Mouse (Mus musculus) liver, adult 2 months (tissue): ENCODE data around the gene Ust. TPM values are rescaled to one million over a fixed set of nuclear protein-coding genes. Genes with fewer than 3 reads are reported as not detected.

Experiments
- DNase-seq: peaks from one replicate; pipeline ENCODE4 v3.0.0-alpha.2; 2011; ENCODE audit warnings: low read depth, low spot score; ENCODE audit errors: extremely low read depth
- H3K27ac ChIP-seq: fragments of 200-500 bp; replicated peaks from 2 replicates; pipeline ENCODE4 v1.5.1; 2012; ENCODE audit warnings: low read depth, mild to moderate bottlenecking, control low read depth, inconsistent platforms, low read length; ENCODE audit not compliant: insufficient read depth
- H3K27me3 ChIP-seq: fragments of 200-500 bp; 2 replicates; pipeline ENCODE4 v1.6.1; 2012; ENCODE audit warnings: mild to moderate bottlenecking, moderate library complexity, low read length, inconsistent platforms; ENCODE audit not compliant: control insufficient read depth, insufficient read depth
- H3K36me3 ChIP-seq: fragments of 200-500 bp; 2 replicates; pipeline ENCODE4 v1.6.1; 2012; ENCODE audit warnings: low read length, inconsistent platforms; ENCODE audit not compliant: control insufficient read depth, insufficient read depth
- H3K4me1 ChIP-seq: fragments of 200-500 bp; 2 replicates; pipeline ENCODE4 v1.6.1; 2011; ENCODE audit warnings: low read length; ENCODE audit not compliant: control insufficient read depth, insufficient read depth
- H3K4me3 ChIP-seq: fragments of 200-500 bp; 2 replicates; pipeline ENCODE4 v1.5.1; 2011; ENCODE audit warnings: low read depth, mild to moderate bottlenecking, control low read depth, low read length, moderate library complexity; ENCODE audit not compliant: insufficient read depth
- H3K79me2 ChIP-seq: fragments of 200-500 bp; 2 replicates; pipeline ENCODE4 v1.6.1; 2012; ENCODE audit warnings: inconsistent platforms, mild to moderate bottlenecking, low read length, moderate library complexity; ENCODE audit not compliant: control insufficient read depth, insufficient read depth
- H3K9ac ChIP-seq: fragments of 200-500 bp; 2 replicates; pipeline ENCODE4 v1.6.1; 2012; ENCODE audit warnings: low read depth, mild to moderate bottlenecking, control low read depth, inconsistent platforms, low read length
- CTCF ChIP-seq: fragments of 200-500 bp; IDR thresholded peaks from 2 replicates; pipeline ENCODE4 v1.5.1; 2011; ENCODE audit warnings: low read depth, low read length, control low read depth
- POLR2A ChIP-seq: fragments of 200-500 bp; IDR thresholded peaks from 2 replicates; pipeline ENCODE4 v1.6.1; 2011; ENCODE audit warnings: low read length, control low read depth; ENCODE audit not compliant: insufficient read depth; ENCODE audit errors: extremely low read depth
- WGBS: fragments of 180-500 bp; shearing (Covaris S2); methylation state at CpG from one replicate; pipeline ENCODE4 v1.1.7; 2018; 5-methylcytosine and 5-hydroxymethylcytosine counted together
- polyA plus RNA-seq: library from polyadenylated mRNA; depleted of rRNA; stranded (reverse); fragments of >200 nt; gene quantifications from 2 replicates; pipeline ENCODE4 v1.2.3, GENCODE M21; 2012
- total RNA-seq: library from RNA; depleted of rRNA; stranded (reverse); fragments of >200 nt; gene quantifications from 2 replicates; pipeline ENCODE4 v1.2.3, GENCODE M21; 2014

The Ust gene
- total and polyA plus RNA-seq, 2 experiments, result 0.27 to 0.46 TPM

DNA sequence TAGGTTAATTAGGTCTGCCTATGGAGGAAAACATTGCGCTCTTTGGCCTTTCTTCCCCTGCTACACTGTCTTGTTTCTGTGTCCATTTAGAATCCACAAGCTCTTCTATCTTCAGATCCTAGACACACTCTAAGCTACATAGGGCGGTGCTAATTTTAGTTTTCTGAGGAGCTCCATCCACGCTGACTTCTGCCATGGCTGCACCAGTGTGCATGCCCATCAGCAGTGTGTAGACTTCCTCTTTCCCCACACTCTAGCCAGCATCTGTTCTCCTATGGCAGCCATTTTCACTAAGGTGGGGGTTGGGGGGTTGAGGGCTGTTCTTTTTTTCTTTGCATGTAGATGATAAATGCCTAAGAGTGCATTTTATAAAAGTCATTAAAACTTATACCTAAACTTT, 268.6 kb downstream of the Ust start:
- no peaks in the 10 kb centered on the region for H3K27me3 ChIP-seq
- 91% methylated on average over 3 of the region's 3 CpGs for WGBS
- TF ChIP-seq CTCF (no peak), POLR2A (no peak)

GRCm38 (mm10) chr10:8242336-8242735, 276.3 kb downstream of the Ust start:
- DNase-seq, result peak; percentile 43
- H3K4me1 ChIP-seq, result no peaks in the 10 kb centered on the region
- 32% methylated on average over 4 of the region's 4 CpGs for WGBS
- no peaks in the 10 kb centered on the region for H3K27me3 ChIP-seq
- no peaks in the 10 kb centered on the region for H3K79me2 ChIP-seq
- H3K9ac ChIP-seq, result no peak overlapping the region
- no peak overlapping the region for H3K4me3 ChIP-seq
- peak; percentile 64 for TF ChIP-seq CTCF
- no peak for TF ChIP-seq POLR2A
- H3K36me3 ChIP-seq, result no peaks in the 10 kb centered on the region
- H3K27ac ChIP-seq, result no peak overlapping the region

More for the DNA sequence above, 268.6 kb downstream of the Ust start:
- no peak for DNase-seq
- Histone ChIP-seq H3K36me3 (no peaks in the 10 kb centered on the region), H3K79me2 (no peaks in the 10 kb centered on the region), H3K4me1 (no peaks in the 10 kb centered on the region), H3K9ac (no peak overlapping the region), H3K27ac (no peak overlapping the region), H3K4me3 (no peak overlapping the region)

DNA sequence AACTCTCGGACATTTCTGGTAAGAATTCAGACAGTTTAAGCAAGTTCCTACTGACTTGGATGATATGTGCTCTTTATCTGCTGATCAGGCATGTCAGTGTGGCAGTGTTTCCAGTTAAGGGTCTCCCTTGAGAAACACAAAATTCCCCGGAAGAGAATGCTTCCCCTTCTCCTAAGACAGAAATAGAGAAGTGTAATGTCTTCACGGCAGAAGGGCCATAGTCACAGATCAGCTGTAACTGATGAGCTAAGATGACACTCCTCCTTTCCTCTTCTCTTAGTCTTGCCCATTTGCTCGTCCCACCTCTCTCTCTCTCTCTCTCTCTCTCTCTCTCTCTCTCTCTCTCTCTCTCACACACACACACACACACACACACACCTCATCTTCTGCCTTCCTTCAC, 277.9 kb downstream of the Ust start:
- Histone ChIP-seq H3K79me2 (no peaks in the 10 kb centered on the region), H3K4me1 (no peaks in the 10 kb centered on the region), H3K27ac (no peak overlapping the region), H3K4me3 (no peak overlapping the region), H3K9ac (no peak overlapping the region), H3K27me3 (no peaks in the 10 kb centered on the region), H3K36me3 (no peaks in the 10 kb centered on the region)
- 70% methylated on average over 4 of the region's 4 CpGs for WGBS
- no peak for TF ChIP-seq POLR2A
- TF ChIP-seq CTCF, result no peak
- DNase-seq, result peak; percentile 9

DNA sequence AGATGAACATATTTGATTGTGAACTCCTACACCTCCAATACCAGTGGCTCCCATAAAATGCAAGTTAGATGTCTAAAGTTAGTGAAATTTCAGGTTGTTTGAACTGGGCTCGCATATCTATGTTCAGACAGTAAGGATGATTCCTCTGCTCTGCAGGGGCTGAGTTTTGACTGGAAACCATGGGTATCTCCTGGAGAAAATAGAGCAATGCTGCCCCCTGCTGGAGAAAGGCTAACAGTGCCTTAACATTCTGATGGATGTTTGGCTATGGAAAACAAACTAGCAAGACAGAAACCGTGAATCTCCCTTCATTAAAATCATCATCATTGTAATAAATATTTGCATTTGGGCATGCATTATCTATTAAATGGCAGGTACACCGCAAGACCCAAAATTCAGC, 278.4 kb downstream of the Ust start:
- Histone ChIP-seq H3K27me3 (no peaks in the 10 kb centered on the region), H3K4me3 (no peak overlapping the region), H3K36me3 (no peaks in the 10 kb centered on the region), H3K4me1 (no peaks in the 10 kb centered on the region), H3K9ac (no peak overlapping the region), H3K79me2 (no peaks in the 10 kb centered on the region), H3K27ac (no peak overlapping the region)
- TF ChIP-seq POLR2A, result no peak
- TF ChIP-seq CTCF, result peak; percentile 33; the same call in 1 of the 2 replicates
- WGBS, result 8% methylated on average over 3 of the region's 3 CpGs
- DNase-seq, result peak; percentile 40

DNA sequence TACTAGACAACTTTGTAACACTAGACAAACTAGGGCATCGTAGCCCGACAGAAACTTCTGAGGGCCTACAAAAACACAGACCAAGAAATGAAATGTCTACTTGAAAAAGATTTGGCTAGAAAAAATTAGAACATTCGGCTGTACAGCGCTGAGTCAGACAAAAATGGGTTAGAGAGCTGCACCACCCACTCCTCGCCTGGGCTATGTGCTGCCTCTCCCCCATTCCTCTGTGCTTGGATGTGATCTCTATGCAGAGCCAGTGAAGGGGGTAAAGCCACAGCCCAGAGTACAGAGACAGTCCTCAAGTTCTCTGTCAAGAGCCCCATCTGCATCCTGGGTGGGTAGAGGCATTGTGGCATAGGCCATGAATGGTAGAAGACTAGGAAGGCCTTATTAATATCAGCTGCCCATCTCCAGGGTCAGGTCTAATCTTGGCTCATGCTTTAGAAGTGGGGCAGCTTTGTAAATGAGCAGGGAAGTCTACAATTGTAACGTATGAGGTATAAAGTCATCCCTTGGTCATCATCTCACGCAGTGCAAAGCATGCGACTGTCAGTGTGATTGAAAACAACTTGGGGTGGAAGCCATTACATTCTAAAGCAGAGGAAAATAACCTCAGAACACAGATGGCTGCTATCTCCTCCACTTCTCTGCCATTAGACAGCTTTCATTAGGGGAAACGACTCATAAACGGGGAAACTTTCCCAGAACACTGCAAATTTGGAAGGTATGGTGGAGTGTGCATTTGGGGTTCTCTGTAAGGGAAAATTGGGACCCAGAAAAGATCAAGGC, 281.6 kb downstream of the Ust start:
- WGBS, result 92% methylated on average over 10 of the region's 10 CpGs
- DNase-seq, result no peak
- no peaks in the 10 kb centered on the region for H3K36me3 ChIP-seq
- no peaks in the 10 kb centered on the region for H3K79me2 ChIP-seq
- no peak overlapping the region for H3K9ac ChIP-seq
- no peaks in the 10 kb centered on the region for H3K27me3 ChIP-seq
- no peak overlapping the region for H3K4me3 ChIP-seq
- H3K4me1 ChIP-seq, result peaks cover 9% of the 10 kb centered on the region
- TF ChIP-seq CTCF, result no peak
- no peak for TF ChIP-seq POLR2A
- H3K27ac ChIP-seq, result no peak overlapping the region
